Mouse (Mus musculus) adipocyte (in vitro differentiated cells): Measurements from ENCODE around the gene Cbln3.

Source experiments
- DNase-seq: peaks from one replicate; pipeline ENCODE4 v3.0.0-alpha.2; 2016; ENCODE audit warnings: low spot score

Cbln3 gene

DNA sequence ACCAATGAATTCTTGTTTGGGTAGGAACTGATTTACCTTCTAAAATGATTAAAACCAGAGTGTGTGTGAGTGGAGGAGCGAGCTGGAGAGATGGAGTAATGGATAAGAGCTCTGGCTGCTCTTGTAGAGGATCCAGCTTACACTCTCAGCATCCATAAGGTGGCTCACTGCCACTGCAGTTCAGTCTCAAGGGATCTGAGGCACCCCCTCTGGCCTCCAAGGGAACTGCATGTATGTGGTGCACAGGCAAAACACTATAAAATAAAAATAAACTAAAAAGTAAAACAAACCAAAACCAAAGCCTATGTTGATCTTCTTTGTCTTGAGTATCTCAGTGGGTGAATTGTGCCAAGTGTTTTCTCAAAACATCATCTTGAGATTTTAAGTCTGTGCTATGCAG lies 4.6 kb downstream of the Cbln3 start:
- DNase-seq = peak; percentile 54

DNA sequence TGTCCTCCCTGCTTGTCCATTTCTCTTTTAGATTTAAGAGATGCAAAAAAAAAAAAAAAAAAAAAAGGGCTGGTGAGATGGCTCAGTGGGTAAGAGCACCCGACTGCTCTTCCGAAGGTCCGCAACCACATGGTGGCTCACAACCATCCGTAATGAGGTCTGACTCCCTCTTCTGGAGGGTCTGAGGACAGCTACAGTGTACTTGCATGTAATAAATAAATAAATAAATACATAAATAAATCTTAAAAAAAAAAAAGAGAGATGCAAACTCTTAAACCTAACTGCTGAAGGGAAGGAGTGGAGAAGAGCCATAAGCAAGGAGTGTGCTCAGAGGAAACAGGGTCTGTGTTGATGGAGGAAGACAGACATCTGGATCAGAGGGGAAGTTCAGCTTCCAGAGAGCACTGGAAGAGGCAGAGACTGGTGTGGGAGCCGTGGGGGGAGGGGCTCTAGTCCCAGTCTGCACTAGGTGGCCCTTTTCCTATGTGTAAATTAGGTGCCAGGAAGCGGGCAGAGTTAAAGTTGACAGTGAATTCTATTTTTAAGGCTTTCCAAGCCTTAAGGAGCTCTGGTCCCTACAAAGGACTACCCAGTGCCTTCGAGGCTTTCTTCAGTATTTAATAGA lies 5.8 kb downstream of the Cbln3 start:
- DNase-seq = no peak

DNA sequence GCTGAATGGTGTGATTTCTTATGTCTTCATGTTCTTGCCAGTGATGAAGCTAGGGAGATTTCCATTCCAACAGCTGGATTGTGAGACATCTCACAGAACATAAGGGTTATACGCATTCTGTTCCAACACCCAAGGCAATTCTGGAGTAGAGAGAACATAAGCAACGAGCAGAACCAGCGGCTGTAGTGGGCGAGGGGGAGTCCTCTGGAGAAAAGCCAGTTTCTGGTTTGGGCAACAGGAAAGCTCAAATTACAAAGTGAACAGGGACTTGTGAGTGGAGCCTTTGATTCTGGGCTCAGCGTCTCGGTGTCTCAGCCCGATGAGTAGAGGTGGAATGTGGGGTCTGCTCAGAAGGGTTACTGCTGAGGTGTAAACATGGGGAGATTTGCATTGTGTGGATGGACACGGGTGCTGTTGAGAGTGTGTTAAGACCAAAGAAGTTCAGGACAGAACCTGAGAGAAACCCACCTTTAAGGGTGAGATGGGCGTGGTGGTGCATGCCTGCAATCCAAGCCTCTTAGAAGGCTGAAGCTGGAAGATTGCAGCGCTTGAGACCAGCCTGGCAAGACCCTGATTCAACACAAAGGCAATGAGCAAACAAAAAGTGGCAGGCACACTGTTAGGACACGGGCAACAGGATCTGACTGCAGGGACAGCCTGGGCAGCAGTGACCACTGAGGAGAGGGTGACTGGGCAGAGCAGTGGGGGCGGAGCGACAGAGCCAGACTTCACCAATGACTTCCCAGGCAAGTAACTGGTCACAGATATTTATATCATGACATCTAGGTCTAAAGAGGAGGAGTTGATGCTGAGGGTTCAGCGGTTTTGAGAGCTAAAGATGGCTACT lies 6.5 kb downstream of the Cbln3 start:
- DNase-seq = no peak

DNA sequence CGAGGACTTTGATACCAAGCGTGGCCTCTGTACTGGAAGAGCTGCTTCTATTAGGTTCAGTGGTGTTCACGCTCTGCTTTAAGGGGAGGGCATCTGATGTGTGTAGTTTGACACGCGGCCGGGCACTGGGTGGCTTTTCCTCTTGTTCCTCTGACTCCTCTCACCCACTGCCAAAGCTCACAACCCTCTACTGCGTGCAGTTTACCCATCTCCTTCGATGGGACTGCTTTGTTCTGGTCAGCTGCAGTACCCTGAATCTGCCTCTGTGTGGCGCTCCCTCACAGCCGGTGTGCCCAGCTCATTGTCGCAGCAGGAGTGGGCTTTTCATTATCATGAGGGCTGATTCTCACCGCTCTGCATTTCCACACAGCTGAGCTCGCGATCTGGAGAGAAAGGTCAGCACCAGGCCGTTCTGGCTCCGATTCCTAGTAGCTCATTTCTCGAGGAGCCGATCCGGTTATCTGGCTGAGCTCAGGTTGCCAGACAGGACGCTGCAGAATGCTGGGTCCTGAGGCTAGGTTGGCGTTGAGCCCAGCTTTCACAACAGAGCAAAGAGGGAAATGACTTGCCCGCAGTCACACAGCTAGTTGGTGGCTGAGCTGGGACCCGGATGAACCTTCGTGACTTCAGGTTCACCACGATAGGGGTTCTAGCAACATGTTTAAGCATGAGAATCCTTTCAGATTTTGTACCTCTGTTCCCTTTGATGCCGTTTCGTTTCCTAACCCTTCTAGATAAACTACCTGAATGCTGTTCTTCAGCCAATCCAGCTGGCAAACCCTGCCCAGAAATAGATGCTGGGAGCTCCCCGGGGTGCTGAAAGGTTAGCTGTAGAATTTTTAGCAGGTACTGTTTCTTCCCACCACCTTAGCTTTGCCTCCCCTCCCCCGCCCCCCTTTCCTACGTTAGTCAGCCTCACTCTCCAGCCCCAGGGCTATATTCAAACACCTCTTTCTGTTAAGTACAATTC lies 10.2 kb downstream of the Cbln3 start:
- peak; percentile 45 for DNase-seq

DNA sequence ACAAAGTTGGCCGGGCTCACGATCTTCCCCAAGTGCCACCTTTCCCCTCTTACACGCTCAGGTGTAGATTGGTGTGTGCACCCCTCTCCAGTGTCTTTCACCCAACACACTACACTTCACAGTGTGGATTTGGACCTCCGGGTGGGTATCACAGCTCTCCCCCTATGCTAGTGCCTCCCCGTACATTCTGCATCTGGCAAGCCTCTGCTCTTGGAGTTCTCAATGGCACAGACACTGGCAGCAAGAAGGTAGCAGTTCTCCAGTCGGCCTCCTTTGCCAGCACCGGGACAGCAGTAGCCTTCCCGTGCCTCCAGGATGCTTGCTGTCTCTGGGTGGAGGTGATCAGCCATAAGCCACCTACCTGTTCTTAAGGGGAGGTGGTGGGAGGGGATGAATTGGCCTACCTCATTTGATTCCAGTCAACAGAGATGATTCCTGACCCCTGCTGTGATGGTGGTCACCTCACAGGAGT lies 10.9 kb downstream of the Cbln3 start:
- no peak for DNase-seq

DNA sequence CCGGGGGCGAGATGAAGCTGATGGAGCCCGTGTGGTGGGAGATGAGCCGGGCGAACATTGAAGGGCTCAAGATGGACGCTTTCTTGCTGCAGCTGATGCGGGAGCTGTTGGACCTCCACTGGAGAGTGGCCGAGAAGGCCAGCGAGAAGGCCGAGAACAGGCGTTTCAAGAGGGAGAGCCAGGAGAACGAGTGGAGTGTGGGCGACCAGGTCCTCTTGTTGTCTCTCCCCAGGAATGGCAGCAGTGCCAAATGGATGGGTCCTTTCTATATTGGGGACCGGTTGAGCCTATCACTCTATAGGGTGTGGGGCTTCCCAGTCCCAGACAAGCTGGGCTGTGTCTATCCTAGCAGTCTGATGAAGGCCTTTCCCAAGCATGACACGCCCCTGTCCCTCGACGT lies 11.6 kb downstream of the Cbln3 start:
- no peak for DNase-seq

DNA sequence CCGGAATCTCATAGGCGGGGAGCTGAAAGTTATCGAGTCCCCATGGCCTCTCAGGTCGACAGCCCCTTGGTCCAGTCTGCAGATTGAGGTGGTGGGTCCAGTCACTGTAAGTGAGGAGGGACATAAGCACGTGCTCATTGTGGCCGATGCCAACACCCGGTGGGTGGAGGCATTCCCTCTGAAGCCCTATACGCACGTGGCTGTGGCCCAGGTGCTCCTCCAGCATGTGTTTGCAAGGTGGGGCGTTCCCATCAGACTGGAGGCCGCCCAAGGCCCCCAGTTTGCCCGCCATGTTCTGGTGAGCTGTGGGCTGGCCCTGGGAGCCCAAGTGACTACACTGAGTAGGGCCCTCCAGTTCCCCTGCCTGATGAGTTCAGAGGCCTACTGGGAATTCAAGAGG lies 12.2 kb downstream of the Cbln3 start:
- no peak for DNase-seq

DNA sequence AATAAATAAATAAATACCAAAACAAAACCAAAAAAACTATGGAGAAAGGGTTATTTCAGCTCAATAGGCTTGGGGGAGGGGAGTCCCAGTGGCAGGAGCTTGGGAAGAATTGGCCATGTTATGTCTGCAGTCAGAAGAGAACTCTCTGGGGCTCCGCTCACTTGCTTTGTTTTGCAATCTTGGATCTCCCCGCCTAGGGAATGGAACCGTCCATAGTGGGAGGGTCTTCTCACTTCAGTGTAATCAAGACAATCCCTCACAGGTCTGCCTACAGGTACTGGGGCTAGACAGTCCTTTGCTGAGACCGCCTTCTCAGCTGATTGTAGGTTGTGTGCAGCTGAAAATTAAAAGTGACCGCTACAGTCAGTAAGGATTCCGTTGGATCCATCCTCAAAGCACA lies 14.7 kb downstream of the Cbln3 start:
- no peak for DNase-seq

DNA sequence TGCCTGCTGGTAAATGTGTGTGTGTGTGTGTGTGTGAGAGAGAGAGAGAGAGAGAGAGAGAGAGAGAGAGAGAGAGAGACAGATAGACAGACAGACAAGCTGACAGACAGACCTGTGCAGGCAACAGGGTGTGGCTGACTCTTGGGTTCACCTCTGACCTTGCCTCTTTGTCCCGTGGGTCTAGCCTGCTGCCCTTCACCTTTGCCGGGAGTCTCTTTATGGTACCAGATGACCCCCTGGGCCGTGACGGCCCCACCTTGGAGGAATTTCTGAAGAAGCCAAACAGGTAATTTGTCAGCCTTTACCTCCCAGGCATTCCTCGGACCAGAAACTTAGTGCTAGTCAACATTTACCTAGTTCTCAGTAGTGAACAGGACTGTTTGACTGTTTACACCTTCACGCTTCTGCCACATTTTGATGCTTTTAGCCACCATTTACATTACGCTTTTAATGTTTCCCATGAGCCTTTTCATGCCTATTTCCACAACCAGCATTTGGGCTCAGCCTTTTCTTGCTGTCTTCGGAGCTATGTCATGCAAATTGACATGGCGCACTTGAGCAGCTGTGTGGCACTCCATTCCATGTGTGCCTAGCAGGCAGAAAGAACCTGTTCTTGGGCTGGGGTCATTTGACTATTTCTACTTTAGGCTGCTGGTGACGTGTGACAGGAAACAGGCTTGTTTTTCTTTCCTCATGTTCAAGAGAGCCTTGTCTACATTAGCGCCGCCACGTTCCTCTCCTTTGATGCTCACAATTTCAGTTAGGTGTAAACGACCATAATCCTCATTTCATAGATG lies 15.8 kb downstream of the Cbln3 start:
- DNase-seq = no peak

DNA sequence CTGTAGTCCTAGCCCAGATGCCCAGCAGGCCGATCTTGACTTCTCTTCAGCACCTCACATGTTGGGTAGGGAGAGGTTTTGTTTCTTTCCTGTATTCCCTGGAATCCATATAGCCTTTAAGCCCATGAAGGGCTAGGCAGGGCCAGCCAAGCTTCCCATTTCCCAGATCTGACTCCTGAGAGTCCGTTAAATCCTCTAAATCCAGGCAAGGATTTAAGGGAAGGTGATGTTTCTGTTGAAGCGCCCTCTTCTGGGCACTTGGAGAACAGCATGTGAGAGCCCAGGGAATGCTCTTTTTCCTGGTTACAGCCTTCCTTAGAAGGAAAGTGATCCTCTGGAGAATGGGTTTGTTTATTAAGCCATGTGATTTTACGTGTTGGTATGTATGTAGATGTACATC lies 17.2 kb downstream of the Cbln3 start:
- DNase-seq = peak; percentile 72

DNA sequence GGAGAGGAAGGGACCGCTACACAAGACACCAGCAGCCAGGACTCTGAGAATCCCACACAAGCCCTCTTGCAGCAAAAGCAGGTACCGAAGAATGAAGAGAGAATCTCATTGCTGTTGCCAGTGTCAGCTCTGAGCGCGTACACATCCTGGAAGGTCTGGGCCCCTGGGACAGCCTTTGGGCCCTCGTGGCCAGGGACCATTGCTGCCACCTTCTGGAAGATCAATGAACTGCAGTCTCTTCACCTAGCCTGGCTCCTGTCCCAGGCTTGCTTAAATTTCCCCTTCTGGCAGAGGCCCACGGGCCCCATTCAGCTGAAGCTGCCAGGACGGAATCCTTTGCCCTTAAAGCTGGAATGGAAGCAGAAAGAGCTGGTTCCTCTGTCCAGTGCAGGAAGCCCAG lies 20.4 kb downstream of the Cbln3 start:
- peak; percentile 62 for DNase-seq

DNA sequence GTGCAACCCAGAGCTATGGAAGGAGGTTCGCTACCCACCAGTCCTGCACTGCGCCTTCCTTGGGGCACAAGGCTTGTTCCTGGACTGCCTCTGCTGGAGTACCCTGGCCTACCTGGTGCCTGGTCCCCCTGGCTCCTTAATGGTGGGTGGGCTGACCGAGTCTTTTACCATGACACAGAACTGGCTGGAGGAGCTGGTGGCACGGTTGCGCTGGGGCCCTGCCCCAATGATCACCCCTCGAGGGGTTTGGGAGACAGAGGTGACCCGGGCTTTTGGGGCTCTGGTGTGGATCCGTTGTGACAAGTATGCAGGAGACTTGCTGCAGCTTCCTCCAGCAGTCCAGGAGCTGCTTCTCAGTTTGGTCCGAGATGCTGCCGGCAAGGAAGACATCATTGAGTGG lies 21.2 kb downstream of the Cbln3 start:
- no peak for DNase-seq

DNA sequence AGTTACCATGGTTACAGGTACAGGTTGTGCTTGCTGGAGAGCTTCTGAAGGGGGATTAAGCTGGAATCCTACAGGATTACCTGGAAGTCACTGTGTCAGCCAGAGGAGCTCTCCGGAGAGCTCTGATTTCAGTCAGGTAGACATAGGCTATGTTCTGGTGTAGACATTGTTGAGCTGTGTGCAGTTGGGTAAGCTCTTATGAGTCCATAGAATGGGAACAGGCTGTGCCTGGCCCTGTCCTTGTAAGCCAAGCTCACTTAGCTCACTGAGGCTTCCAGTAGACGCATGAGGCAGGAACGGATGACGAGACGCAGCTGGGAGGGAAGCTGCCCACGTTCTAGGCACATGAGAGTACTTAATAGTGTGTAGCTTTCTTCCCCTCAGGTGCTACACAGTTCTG lies 22.0 kb downstream of the Cbln3 start:
- DNase-seq = no peak

DNA sequence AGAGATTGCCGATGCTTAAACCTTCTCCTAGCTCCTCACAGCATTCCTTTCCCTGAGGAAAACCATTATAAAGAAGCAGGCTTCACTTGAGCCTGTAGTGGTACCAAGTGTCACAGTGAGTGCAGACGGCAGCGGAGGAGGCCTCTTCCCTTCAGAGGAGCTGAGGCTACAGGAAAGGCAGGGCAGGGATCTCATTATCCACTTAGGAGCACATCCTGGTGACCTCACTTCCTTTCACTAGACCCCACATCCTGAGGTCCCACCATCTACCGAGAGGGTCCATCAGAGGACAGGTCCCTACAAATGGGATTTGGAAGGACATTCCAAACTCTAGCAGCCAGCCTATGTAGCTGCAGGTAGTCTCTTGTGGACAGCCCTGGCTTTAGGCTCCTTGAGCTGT lies 26.6 kb downstream of the Cbln3 start:
- DNase-seq = no peak

DNA sequence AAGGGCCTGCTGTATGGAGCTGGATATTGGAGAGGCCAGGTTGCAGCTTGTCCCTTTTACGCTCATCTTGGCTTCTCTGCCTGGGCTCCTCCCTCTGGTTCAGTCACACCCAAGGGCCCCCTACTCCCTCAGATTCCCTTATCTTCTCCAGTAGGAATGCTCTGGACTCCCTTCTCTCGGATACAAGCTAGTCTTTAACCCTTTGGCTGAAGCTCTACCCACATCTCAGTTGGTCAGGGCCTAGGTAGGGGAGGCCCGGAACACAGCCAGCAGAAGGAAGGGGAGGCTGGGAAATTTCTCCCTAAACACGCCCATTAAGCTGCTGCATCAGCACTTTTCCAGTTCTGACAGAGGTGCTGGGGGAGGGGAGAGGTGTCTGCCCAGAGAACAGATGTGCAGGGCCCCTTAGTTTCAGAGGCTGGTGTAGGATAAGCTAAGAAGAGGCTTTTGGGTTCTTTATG lies 29.1 kb downstream of the Cbln3 start:
- DNase-seq = peak; percentile 54

DNA sequence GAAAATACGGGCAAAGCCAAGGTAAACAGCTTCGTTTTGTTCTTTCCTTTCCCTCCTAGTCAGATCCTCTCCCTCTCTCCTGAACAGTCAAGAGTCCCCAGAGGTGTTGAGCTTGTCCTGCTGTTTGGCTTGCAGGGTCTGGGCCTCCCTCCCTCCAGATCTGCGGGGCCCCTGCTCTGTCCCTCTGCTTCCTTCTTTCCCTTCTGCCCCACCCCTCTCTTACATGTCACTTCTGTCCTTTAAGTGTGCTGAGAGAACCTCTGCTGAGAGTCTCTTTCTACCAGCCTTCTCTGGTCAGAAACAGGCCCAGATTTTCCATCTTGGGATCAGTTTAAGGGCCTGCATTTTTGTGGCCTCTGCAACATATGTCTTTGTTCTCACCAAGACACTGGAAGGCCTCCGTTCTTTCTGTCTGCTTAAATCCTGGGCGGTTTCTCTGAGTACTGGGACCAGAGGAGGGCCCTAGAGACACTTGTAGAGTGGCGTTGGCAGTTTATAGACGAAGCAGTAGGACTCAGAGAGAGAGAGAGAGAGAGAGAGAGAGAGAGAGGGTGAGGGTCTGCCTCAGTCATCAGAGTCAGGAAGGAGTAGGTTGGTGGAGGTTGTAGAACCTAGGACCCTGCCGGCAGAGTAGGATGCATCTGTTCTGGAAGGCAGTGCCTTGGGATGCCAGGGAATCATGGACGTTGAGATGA lies 29.6 kb downstream of the Cbln3 start:
- DNase-seq = peak; percentile 35

DNA sequence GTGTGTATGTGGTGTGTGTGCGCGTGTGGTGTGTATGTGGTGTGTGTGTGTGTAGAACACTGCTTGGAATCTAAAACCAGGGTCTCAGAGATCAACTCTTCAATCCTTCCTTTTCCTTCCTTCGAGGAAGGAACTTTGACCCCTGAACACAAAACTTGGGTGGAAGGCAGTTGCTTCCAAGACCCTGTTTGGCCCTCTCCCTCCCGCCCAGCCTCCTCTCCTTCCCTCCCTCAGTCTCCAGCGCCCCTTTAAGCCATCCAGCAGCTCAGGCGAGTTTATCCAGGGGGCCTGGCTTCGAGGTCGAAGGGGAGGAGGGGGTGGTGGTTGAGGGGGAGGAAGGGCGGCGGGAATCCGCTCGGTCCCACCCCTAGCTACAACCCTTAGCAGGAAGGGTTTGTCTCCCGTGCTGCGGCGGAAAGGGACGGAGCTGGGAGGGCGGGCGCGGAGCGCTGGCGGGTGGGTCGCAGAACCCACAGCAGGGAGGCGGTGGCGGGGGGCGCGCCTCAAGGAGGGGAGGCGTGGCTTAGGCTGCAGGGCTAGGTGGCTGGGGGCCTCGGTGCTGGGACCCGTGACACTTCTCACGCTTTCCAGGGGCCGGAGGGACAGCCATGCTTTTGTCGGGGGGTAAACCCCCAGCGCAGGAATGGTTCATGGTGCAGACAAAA lies 30.4 kb downstream of the Cbln3 start, which contains the start of gene Nynrin:
TSS of gene Nynrin (plus strand) at position 390 of the 665 bp plus-strand sequence.
- DNase-seq = no peak

DNA sequence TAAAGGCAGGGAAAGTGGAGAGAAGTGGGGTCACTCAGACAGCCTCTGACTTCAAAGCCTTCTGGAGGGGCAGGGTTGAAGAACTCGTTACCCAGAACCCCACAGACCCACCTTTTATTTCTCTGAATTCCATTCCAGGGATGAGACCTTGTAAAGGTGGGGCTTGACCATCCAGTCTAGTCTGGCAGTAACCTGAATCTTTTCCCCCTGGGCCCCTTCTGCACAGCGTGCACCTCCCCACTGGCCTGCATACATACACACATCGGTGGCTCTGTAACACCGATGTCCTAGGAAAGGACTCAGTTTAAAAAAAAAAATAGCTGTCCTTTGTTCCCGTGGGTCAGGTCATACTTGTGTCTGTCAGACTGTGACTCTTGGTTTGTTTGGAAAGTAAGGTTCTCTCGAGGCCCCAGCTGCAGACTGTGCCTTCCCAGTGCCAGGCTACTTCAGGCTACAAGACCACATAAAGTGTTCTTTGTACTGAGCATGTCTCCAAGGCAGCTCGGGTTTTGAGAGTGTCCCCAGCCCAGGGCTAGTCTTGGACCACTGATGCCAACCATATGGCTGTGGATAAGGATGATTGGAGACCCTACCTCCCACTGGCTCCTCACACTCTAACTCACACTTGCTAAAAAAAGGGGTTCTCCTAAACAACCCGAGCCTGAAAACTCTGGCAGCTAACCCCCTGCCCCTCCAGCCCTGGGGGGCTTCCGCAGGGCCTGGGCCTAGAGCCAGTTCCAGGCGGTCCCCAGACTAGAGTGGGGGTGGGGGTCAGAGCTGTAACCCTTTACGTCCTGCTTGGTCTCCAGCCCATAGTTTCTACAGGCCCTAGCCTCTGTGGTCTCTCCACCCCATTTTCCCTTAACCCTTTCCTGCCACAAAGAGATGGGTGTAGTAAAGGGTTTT lies 31.3 kb downstream of the Cbln3 start:
- DNase-seq = no peak

DNA sequence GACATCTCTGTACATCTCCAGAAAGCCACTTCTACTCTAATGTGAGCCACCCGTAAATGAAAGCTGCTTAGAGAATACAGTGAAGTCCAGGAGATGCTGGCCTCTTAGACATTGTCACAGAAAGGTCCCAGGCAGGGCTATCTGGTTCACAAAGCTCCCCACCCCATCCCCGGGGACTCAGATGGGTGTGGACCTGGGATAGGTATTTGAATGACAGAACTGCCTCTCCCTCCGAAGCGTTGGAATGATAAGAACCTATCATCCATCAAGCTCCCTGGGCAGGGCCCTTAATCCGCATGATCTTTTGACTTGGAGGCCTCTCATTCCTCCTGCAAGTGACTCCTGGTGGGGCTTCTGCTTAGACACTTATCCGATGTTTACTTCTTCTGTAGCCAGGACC lies 33.3 kb downstream of the Cbln3 start:
- DNase-seq = no peak
